Mouse (Mus musculus) liver, embryonic 11.5 days (tissue): ENCODE measurements at regions not wholly inside any gene's neighbourhood (a gene's known extent, or its start where the extent isn't known, plus 50 kb on each side); places are given as distances from the start of the nearest gene placed in this dataset.

Experiments
- ATAC-seq: fragments of 200-750 bp; cut with Nextera tagmentation; replicated peaks from 2 replicates; pipeline ENCODE4 v1.8.0; 2017; ENCODE audit warnings: moderate number of reproducible peaks, mild to moderate bottlenecking, moderate TSS enrichment, moderate library complexity; ENCODE audit not compliant: low FRiP score
- DNase-seq: peaks from one replicate; pipeline ENCODE4 v3.0.0-alpha.2; 2017; ENCODE audit warnings: low spot score
- H3K27ac ChIP-seq: fragments of 300-500 bp; sonication (generic); 2 replicates; pipeline ENCODE4 v1.5.1; 2014; ENCODE audit warnings: mild to moderate bottlenecking, low read depth, low read length, control low read depth
- H3K27me3 ChIP-seq: fragments of 300-500 bp; sonication (generic); replicated peaks from 2 replicates; pipeline ENCODE4 v1.6.1; 2014; ENCODE audit warnings: low read length, mixed read lengths; ENCODE audit not compliant: control insufficient read depth, insufficient read depth
- H3K36me3 ChIP-seq: fragments of 300-500 bp; sonication (generic); 2 replicates; pipeline ENCODE4 v1.6.1; 2014; ENCODE audit warnings: mild to moderate bottlenecking, low read length, moderate library complexity, mixed read lengths; ENCODE audit not compliant: control insufficient read depth, insufficient read depth
- H3K4me1 ChIP-seq: fragments of 300-500 bp; sonication (generic); replicated peaks from 2 replicates; pipeline ENCODE4 v1.6.1; 2014; ENCODE audit warnings: low read length, mixed read lengths; ENCODE audit not compliant: control insufficient read depth, insufficient read depth
- H3K4me2 ChIP-seq: fragments of 300-500 bp; sonication (generic); 2 replicates; pipeline ENCODE4 v1.6.1; 2014; ENCODE audit warnings: mild to moderate bottlenecking, control low read depth, moderate library complexity
- H3K4me3 ChIP-seq: fragments of 300-500 bp; sonication (generic); 2 replicates; pipeline ENCODE4 v1.5.1; 2014; ENCODE audit warnings: low read depth, low read length, control low read depth
- H3K9ac ChIP-seq: fragments of 300-500 bp; sonication (generic); 2 replicates; pipeline ENCODE4 v1.6.1; 2014; ENCODE audit warnings: low read depth, low read length, control low read depth
- H3K9me3 ChIP-seq: fragments of 300-500 bp; sonication (generic); 2 replicates; pipeline ENCODE4 v1.6.1; 2016; ENCODE audit warnings: low read length, inconsistent platforms, mixed read lengths; ENCODE audit not compliant: control insufficient read depth
- WGBS: fragments of 180-500 bp; shearing (Covaris S2); extraction: QIAGEN DNeasy Blood & Tissue Kit; methylation state at CpG from one replicate; pipeline ENCODE4 v1.1.7; 2014; 5-methylcytosine and 5-hydroxymethylcytosine counted together

DNA sequence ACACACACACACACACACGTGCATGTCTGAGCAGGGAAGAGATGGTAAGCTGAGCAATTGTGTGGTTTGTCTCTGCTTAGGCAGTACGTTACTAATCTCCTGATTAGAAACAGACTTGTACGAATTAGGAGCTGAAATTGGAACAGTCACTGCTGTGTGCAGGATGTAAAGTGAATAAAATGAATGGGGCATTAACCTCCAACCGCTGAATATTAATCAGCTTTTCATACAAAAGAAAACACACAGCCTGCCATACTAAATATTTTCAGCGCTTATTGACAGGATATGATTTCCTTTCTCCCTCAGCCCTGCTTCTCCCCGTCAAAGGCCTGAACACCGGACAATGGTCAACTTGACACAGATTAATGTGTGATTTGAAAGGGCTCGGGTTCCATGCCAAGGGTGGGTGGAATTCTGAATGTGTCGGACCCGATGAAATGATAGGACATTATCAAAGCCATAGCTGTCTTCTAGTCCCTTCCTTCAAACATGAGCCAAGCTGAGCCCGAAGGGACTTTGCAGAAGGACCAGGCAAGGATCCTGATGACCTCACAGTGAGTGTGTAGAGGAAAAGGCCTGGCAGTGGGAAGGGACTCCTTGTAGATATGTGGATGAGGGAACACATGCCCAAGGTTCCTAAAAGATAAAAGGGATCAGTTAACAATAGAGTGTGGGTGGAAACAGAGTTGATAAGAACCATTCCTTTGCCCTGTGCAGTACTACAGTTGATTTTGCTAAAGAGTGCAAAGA lies 124.4 kb upstream of the Sox9 start:
- ATAC-seq = no peak
- 69% methylated on average over 11 of the region's 11 CpGs for WGBS
- H3K4me1 ChIP-seq = no peaks in the 10 kb centered on the region
- H3K4me3 ChIP-seq = no peak overlapping the region
- H3K9ac ChIP-seq = no peak overlapping the region
- H3K9me3 ChIP-seq = no peaks in the 10 kb centered on the region
- DNase-seq = no peak
- no peak overlapping the region for H3K4me2 ChIP-seq
- no peaks in the 10 kb centered on the region for H3K36me3 ChIP-seq
- no peak overlapping the region for H3K27ac ChIP-seq
- no peaks in the 10 kb centered on the region for H3K27me3 ChIP-seq

GRCm38 (mm10) chr11:112659911-112660310 lies 122.1 kb upstream of the Sox9 start:
- Histone ChIP-seq H3K27ac (no peak overlapping the region), H3K27me3 (no peaks in the 10 kb centered on the region), H3K4me3 (no peak overlapping the region), H3K9me3 (no peaks in the 10 kb centered on the region), H3K9ac (no peak overlapping the region), H3K4me1 (no peaks in the 10 kb centered on the region), H3K4me2 (no peak overlapping the region), H3K36me3 (no peaks in the 10 kb centered on the region)
- 70% methylated on average over 3 of the region's 3 CpGs for WGBS
- ATAC-seq (no peak), DNase-seq (no peak)

DNA sequence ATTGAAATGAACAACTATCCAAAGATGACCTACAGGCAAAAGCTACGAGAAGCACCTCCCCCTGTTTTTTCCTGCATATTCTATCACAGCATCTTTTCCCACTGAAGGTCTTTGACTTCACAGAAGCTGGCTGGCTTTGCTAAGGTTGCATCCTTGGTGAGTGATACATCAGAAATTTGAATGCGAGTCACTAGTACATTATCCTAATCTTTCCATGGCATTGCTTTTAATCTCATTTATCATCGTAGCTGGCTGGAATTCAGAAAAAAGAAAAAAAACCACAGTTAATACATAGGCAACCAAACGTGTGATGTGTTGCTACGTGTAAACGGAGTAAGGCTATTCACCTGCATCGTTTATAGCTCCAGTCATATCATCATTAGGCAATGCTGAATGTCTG lies 120.6 kb upstream of the Sox9 start:
- no peak overlapping the region for H3K4me3 ChIP-seq
- H3K27me3 ChIP-seq = no peaks in the 10 kb centered on the region
- WGBS = 80% methylated on average over 7 of the region's 7 CpGs
- H3K4me2 ChIP-seq = no peak overlapping the region
- H3K4me1 ChIP-seq = no peaks in the 10 kb centered on the region
- DNase-seq (no peak), ATAC-seq (no peak)
- no peaks in the 10 kb centered on the region for H3K9me3 ChIP-seq
- H3K9ac ChIP-seq = no peak overlapping the region
- no peak overlapping the region for H3K27ac ChIP-seq
- H3K36me3 ChIP-seq = no peaks in the 10 kb centered on the region

GRCm38 (mm10) chr11:112667311-112667710 lies 114.7 kb upstream of the Sox9 start:
- Histone ChIP-seq H3K4me2 (no peak overlapping the region), H3K27ac (no peak overlapping the region), H3K9ac (no peak overlapping the region), H3K36me3 (no peaks in the 10 kb centered on the region), H3K4me3 (no peak overlapping the region), H3K4me1 (no peaks in the 10 kb centered on the region), H3K9me3 (no peaks in the 10 kb centered on the region), H3K27me3 (no peaks in the 10 kb centered on the region)
- no peak for DNase-seq
- 85% methylated on average over 7 of the region's 7 CpGs for WGBS
- no peak for ATAC-seq

DNA sequence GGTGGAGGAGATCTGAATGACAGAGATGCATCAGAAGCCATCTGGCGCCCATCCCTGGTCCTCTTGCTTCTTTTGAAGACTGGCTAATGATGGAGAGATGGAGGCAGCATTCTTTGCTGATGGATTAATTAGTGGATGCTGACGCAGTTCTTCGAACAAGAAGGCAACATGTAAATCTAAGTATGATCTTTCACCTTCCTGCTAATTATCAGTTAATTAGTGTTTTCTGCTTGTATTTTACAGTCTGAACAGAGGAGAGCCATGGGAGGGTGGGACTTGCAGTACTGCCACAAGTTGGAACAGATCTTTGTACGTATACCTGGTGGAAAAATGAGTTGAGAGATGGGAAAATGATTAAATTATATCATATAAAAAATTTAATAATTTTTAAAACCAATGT lies 109.9 kb upstream of the Sox9 start:
- Histone ChIP-seq H3K27me3 (no peaks in the 10 kb centered on the region), H3K4me1 (no peaks in the 10 kb centered on the region), H3K9me3 (no peaks in the 10 kb centered on the region), H3K4me2 (no peak overlapping the region), H3K4me3 (no peak overlapping the region), H3K27ac (no peak overlapping the region), H3K36me3 (no peaks in the 10 kb centered on the region), H3K9ac (no peak overlapping the region)
- DNase-seq (no peak), ATAC-seq (no peak)
- WGBS = 74% methylated on average over 4 of the region's 4 CpGs

DNA sequence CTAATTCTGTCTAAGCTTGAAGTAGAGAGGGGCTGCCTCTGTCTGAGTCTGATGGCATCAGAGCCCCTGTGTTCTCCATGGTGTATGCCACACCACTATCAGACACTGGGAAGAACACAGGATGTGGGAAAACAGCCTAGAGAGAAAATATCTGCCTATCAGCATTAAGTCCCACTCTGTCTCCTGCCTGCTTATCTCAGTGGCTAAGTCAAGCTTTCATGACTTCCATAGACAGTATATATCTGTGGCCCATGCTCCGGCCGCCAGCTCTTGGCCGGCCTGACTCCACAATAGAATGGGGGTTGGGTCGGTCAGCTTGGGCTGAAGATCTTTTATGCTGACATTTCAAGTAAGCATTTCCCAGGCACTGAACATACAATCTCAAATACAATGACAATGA lies 92.0 kb upstream of the Sox9 start:
- Histone ChIP-seq H3K27me3 (no peaks in the 10 kb centered on the region), H3K4me3 (no peak overlapping the region), H3K27ac (no peak overlapping the region), H3K4me1 (no peaks in the 10 kb centered on the region), H3K4me2 (no peak overlapping the region), H3K36me3 (no peaks in the 10 kb centered on the region), H3K9me3 (no peaks in the 10 kb centered on the region; the same call in 1 of the 2 replicates), H3K9ac (no peak overlapping the region)
- DNase-seq (no peak), ATAC-seq (0 out of 2 replicates have a peak, but pooled peaks have one; percentile 29)
- 67% methylated on average over 4 of the region's 4 CpGs for whole genome bisulfite sequencing

DNA sequence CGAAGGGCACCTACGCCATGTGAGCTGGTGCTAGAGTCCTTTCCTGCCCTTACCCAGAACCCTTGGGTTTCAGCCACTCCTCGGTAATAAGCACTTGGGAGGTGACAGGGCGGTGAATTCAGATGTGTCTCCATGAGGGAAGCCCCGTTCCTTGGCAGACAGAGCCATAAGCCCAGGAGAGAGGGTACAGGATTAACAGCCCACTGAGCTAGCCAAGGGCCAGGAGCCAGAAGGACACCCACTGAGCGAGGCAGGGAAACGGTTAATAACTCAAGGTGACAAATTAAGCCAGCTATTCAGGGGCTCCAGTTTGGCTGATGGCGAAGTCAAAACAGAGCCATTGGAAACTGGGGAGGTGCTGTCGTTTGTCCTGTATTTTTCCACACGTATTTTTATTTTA lies 75.9 kb upstream of the Sox9 start:
- Histone ChIP-seq H3K27me3 (no peaks in the 10 kb centered on the region), H3K9me3 (no peaks in the 10 kb centered on the region), H3K4me1 (no peaks in the 10 kb centered on the region), H3K9ac (no peak overlapping the region), H3K27ac (no peak overlapping the region), H3K36me3 (no peaks in the 10 kb centered on the region), H3K4me3 (no peak overlapping the region), H3K4me2 (no peak overlapping the region)
- WGBS = 76% methylated on average over 10 of the region's 10 CpGs
- ATAC-seq (no peak), DNase-seq (no peak)

- Histone ChIP-seq H3K9ac (no peak overlapping the region), H3K4me2 (no peak overlapping the region), H3K9me3 (no peaks in the 10 kb centered on the region), H3K4me3 (no peak overlapping the region), H3K4me1 (no peaks in the 10 kb centered on the region), H3K36me3 (no peaks in the 10 kb centered on the region), H3K27me3 (no peaks in the 10 kb centered on the region), H3K27ac (no peak overlapping the region)
- ATAC-seq (no peak), DNase-seq (no peak)
- WGBS = 78% methylated on average over 11 of the region's 11 CpGs
Measured at GRCm38 (mm10) chr11:112708119-112708730, 73.8 kb upstream of the Sox9 start.

- Histone ChIP-seq H3K4me3 (no peak overlapping the region), H3K9me3 (no peaks in the 10 kb centered on the region), H3K9ac (no peak overlapping the region), H3K4me1 (no peaks in the 10 kb centered on the region), H3K36me3 (no peaks in the 10 kb centered on the region), H3K27me3 (no peaks in the 10 kb centered on the region), H3K4me2 (no peak overlapping the region), H3K27ac (no peak overlapping the region)
- no peak for ATAC-seq
- no peak for DNase-seq
- 81% methylated on average over 5 of the region's 5 CpGs for WGBS
Measured at GRCm38 (mm10) chr11:112711656-112712055, 70.4 kb upstream of the Sox9 start.
